Mouse (Mus musculus): ENCODE data around the gene Hist1h3c. TPM values are rescaled to one million over a fixed set of nuclear protein-coding genes. Genes with fewer than 3 reads are reported as not detected.

The Hist1h3c gene
- polyA plus RNA-seq, 1 experiment from 2014 or later, result 6.0 TPM

DNA sequence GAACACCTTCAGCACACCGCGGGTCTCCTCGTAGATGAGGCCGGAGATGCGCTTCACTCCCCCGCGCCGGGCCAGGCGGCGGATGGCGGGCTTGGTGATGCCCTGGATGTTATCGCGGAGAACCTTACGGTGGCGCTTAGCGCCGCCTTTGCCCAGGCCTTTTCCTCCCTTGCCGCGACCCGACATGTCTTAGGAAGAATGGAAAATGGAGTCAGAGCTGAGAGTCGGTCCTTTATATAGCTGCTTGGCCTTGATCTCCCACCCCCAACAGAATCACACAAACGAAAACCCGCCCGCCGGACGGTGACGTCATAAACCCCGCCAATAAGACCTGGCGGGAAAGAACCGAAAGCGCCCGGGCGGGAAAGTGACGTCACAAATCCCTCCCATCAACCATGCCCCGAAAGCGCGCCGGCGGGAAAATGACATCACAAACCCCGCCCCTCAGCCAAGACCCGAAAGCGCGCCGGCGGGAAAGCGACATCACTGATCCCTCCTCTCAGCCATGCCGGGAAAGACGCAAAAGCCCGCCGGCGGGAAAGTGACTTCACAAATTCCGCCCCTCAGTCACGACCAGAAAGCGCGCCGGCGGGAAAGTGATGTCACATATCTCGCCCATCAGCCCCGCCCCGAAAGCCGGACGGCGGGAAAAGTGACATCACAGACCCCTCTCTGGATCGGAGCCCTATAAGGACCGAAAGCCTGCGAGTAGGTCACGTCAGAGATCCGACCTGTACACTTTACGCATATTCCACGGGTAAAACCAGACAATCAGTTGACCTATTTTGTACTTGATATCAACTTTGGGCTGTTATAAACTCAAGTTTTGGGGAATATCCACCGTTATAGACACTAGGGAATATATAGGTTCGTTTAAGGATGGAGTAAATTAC, 15.8 kb upstream of the Hist1h3c start, which contains the start of gene Hist1h4a:
Gene Hist1h4a (minus strand): TSS at position 259 of the 893 bp plus-strand sequence.
- ATAC-seq (replicated peaks; ENCODE audit: low FRiP score, low read depth) (peak; percentile 73), DNase-seq (ENCODE audit: low spot score) (peak; percentile 98)
- H3K36me3 ChIP-seq (ENCODE audit: insufficient read depth, low read length), result no peaks in the 10 kb centered on the region
- H3K27me3 ChIP-seq (ENCODE audit: insufficient read depth, low read length), result no peaks in the 10 kb centered on the region
- peak within 1 kb of the TSS; percentile 42 for H3K4me3 ChIP-seq (replicated peaks; ENCODE audit: low read depth, low read length)
- peaks cover 17% of the 10 kb centered on the region for H3K4me1 ChIP-seq (replicated peaks; ENCODE audit: insufficient read depth, low read length)
- no peaks in the 10 kb centered on the region for H3K9me3 ChIP-seq (replicated peaks; ENCODE audit: low read length)
- H3K9ac ChIP-seq (ENCODE audit: low read depth, low read length), result peak within 1 kb of the TSS; percentile 62
- no peak for TF ChIP-seq CTCF (IDR thresholded peaks at IDR 0.05; ENCODE audit: low read depth)
- peak within 1 kb of the TSS; percentile 89 for H3K27ac ChIP-seq
- WGBS, result under 1% methylated on average over 62 of the region's 72 CpGs
- H3K4me2 ChIP-seq (ENCODE audit: low read length), result peak within 1 kb of the TSS; percentile 76

DNA sequence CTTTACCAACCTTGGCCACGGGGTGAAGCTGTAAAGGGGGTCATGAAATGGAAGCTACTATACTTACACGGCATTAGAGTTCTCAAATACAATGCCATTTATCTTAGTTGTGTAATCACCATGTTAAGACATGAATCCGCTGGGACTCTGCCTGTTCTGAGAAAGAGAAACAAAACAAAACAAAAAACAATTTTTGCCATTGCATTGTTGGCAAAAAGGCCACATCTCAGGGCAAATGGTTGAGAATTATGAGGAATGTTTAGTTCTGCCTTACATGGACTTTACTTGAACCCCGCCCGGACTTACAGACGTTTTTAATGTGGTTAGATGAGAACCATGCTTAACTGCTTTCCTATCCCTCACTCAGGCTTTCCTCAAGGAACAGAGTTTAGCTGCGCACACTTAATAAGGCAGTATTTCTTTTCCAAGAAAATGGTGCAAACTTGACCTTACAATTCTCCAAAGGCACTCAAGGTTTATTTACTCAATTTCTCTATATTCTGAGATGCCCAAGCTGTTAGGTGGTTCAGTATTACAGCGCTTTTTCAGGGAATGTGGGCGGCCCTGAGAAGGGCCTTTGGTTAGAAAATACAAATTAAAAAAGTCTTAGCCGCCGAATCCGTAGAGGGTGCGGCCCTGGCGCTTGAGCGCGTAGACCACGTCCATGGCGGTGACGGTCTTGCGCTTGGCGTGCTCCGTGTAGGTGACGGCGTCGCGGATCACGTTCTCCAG, 15.0 kb upstream of the Hist1h3c start:
- H3K27me3 ChIP-seq (ENCODE audit: insufficient read depth, low read length), result no peaks in the 10 kb centered on the region
- WGBS, result 2% methylated on average over 19 of the region's 27 CpGs
- TF ChIP-seq CTCF (IDR thresholded peaks at IDR 0.05; ENCODE audit: low read depth), result peak; percentile 20; the same call in 1 of the 2 replicates
- ATAC-seq (replicated peaks; ENCODE audit: low FRiP score, low read depth) (0 out of 2 replicates have a peak, but pooled peaks have one; percentile 0), DNase-seq (ENCODE audit: low spot score) (peak; percentile 82)
- peak overlapping the region; percentile 76 for H3K4me2 ChIP-seq (ENCODE audit: low read length)
- peak overlapping the region; percentile 89 for H3K27ac ChIP-seq
- H3K9ac ChIP-seq (ENCODE audit: low read depth, low read length), result peak overlapping the region; percentile 59
- H3K4me3 ChIP-seq (replicated peaks; ENCODE audit: low read depth, low read length), result peak overlapping the region; percentile 42
- peaks cover 17% of the 10 kb centered on the region for H3K4me1 ChIP-seq (replicated peaks; ENCODE audit: insufficient read depth, low read length)
- no peaks in the 10 kb centered on the region for H3K36me3 ChIP-seq (ENCODE audit: insufficient read depth, low read length)
- no peaks in the 10 kb centered on the region for H3K9me3 ChIP-seq (replicated peaks; ENCODE audit: low read length)

DNA sequence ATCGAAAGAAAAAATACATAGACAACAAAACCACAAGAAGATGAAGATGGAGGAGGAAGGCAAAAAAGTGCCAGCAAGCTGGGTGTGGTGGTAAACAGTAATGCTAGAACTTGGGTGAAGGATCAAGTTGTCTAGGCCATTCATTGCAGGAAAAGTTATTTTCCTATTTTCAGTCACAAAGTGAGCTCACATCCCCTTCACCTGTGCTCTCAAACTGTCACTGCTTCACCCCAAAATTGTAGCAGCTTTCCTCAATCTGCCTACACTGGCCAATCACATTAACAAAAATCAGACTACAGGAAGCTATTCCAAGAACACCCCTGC, 14.5 kb upstream of the Hist1h3c start:
- WGBS, result 65% methylated on average over 1 of the region's 1 CpGs
- TF ChIP-seq CTCF (IDR thresholded peaks at IDR 0.05; ENCODE audit: low read depth), result no peak

DNA sequence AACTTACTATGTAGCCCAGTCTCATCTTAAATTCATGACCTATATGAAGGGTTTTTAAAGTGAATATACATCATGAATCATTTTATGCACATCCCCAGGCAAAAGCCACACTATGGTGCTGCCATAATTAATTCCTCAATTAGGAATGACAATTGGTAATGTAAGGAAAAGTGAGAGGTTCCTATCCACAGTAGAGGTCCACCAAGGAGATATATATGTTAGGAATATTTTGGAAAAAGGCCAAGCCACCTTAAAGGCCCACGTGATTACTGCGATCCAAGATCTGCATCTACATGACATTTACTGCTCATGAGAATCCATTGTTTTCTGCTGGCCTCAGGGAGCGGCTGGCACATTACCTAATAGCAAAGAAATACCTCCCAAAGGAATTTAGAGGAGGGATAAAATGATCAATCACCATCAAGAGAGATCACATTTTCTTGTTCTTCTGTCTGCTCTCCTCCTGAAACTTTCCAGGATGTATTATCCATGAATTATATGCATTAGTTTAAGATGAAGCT, 13.9 kb upstream of the Hist1h3c start:
- 65% methylated on average over 3 of the region's 3 CpGs for WGBS
- Histone ChIP-seq H3K9me3 (replicated peaks; ENCODE audit: low read length) (no peaks in the 10 kb centered on the region), H3K27me3 (ENCODE audit: insufficient read depth, low read length) (no peaks in the 10 kb centered on the region), H3K9ac (ENCODE audit: low read depth, low read length) (no peak overlapping the region), H3K27ac (no peak overlapping the region), H3K4me3 (replicated peaks; ENCODE audit: low read depth, low read length) (no peak overlapping the region), H3K36me3 (ENCODE audit: insufficient read depth, low read length) (no peaks in the 10 kb centered on the region), H3K4me1 (replicated peaks; ENCODE audit: insufficient read depth, low read length) (peaks cover 15% of the 10 kb centered on the region), H3K4me2 (ENCODE audit: low read length) (no peak overlapping the region)
- TF ChIP-seq CTCF (IDR thresholded peaks at IDR 0.05; ENCODE audit: low read depth), result no peak
- no peak for ATAC-seq (replicated peaks; ENCODE audit: low FRiP score, low read depth)
- no peak for DNase-seq (ENCODE audit: low spot score)

More for the DNA sequence above, 14.5 kb upstream of the Hist1h3c start:
- Histone ChIP-seq H3K36me3 (ENCODE audit: insufficient read depth, low read length) (no peaks in the 10 kb centered on the region), H3K4me2 (ENCODE audit: low read length) (peak overlapping the region; percentile 76), H3K27me3 (ENCODE audit: insufficient read depth, low read length) (no peaks in the 10 kb centered on the region), H3K4me1 (replicated peaks; ENCODE audit: insufficient read depth, low read length) (peaks cover 17% of the 10 kb centered on the region), H3K4me3 (replicated peaks; ENCODE audit: low read depth, low read length) (peak overlapping the region; percentile 42; the same call in 1 of the 2 replicates), H3K27ac (peak overlapping the region; percentile 89; the same call in 1 of the 2 replicates), H3K9me3 (replicated peaks; ENCODE audit: low read length) (no peaks in the 10 kb centered on the region), H3K9ac (ENCODE audit: low read depth, low read length) (0 out of 2 replicates have a peak overlapping the region, but pooled peaks have one; percentile 59)
- ATAC-seq (replicated peaks; ENCODE audit: low FRiP score, low read depth) (no peak), DNase-seq (ENCODE audit: low spot score) (no peak)

DNA sequence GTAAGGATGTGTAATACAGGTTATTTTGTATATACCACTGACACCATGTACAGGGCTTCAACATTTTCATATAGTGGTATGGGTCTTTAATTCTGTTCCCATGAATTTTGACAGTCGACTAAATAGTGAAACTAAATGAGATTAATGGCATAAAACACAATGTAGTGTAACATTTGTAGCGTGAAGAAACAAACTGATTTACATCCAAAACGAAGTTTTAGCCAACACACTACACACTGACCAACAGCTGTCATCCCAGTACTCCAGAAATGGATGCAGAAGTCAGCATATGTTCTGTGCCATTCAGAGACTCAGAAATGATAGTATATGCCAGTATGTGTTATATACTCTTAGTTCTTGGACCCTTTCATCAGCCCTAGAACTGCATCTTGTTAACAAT, 12.5 kb upstream of the Hist1h3c start:
- Histone ChIP-seq H3K4me1 (replicated peaks; ENCODE audit: insufficient read depth, low read length) (peaks cover 7% of the 10 kb centered on the region; the same call in 1 of the 2 replicates), H3K27ac (no peak overlapping the region), H3K27me3 (ENCODE audit: insufficient read depth, low read length) (no peaks in the 10 kb centered on the region), H3K9me3 (replicated peaks; ENCODE audit: low read length) (no peaks in the 10 kb centered on the region), H3K4me3 (replicated peaks; ENCODE audit: low read depth, low read length) (no peak overlapping the region), H3K36me3 (ENCODE audit: insufficient read depth, low read length) (no peaks in the 10 kb centered on the region), H3K9ac (ENCODE audit: low read depth, low read length) (no peak overlapping the region), H3K4me2 (ENCODE audit: low read length) (no peak overlapping the region; the same call in 1 of the 2 replicates)
- ATAC-seq (replicated peaks; ENCODE audit: low FRiP score, low read depth) (no peak), DNase-seq (ENCODE audit: low spot score) (no peak)
- TF ChIP-seq CTCF (IDR thresholded peaks at IDR 0.05; ENCODE audit: low read depth), result no peak
- WGBS, result 42% methylated on average over 3 of the region's 3 CpGs

All from kidney, postnatal 0 days (tissue).